Mouse (Mus musculus): ENCODE data around the gene Wdr4.
"Not testable (repeated sequence)": the region's sequence is repeated elsewhere in the genome, so short reads cannot be mapped to it uniquely, and the experiment has no call there.

Wdr4 gene

GRCm38 (mm10) chr17:31535871-31536629, 16.3 kb upstream of the Wdr4 start:
- DNase-seq (ENCODE audit: low spot score), result peak; percentile 59

- DNase-seq (ENCODE audit: low spot score), result no peak
Measured at GRCm38 (mm10) chr17:31535358-31535757, 15.6 kb upstream of the Wdr4 start.

GRCm38 (mm10) chr17:31532331-31532730, 12.6 kb upstream of the Wdr4 start:
- DNase-seq (ENCODE audit: low spot score), result not testable (repeated sequence)

- DNase-seq (ENCODE audit: low spot score), result no peak
Measured at GRCm38 (mm10) chr17:31531441-31532158, 11.8 kb upstream of the Wdr4 start.

- no peak for DNase-seq (ENCODE audit: low spot score)
Measured at GRCm38 (mm10) chr17:31529314-31529713, 9.5 kb upstream of the Wdr4 start.

- no peak for DNase-seq (ENCODE audit: low spot score)
Measured at GRCm38 (mm10) chr17:31525816-31526215, 6.0 kb upstream of the Wdr4 start.

GRCm38 (mm10) chr17:31525114-31525513, 5.3 kb upstream of the Wdr4 start:
- no peak for DNase-seq (ENCODE audit: low spot score)

- no peak for DNase-seq (ENCODE audit: low spot score)
Measured at GRCm38 (mm10) chr17:31521948-31522347, 2.2 kb upstream of the Wdr4 start.

- DNase-seq (ENCODE audit: low spot score), result no peak
Measured at GRCm38 (mm10) chr17:31520895-31521294, 1.1 kb upstream of the Wdr4 start.

- DNase-seq (ENCODE audit: low spot score), result no peak
Measured at GRCm38 (mm10) chr17:31519344-31519945, 335 bp downstream of the Wdr4 start.

GRCm38 (mm10) chr17:31514696-31515095, 5.1 kb downstream of the Wdr4 start:
- no peak for DNase-seq (ENCODE audit: low spot score)

- DNase-seq (ENCODE audit: low spot score), result no peak
Measured at GRCm38 (mm10) chr17:31512593-31512992, 7.2 kb downstream of the Wdr4 start.

GRCm38 (mm10) chr17:31511792-31512495, 7.8 kb downstream of the Wdr4 start:
- DNase-seq (ENCODE audit: low spot score), result peak; percentile 61

- DNase-seq (ENCODE audit: low spot score), result no peak
Measured at GRCm38 (mm10) chr17:31510944-31511343, 8.8 kb downstream of the Wdr4 start.

GRCm38 (mm10) chr17:31506282-31506681, 13.5 kb downstream of the Wdr4 start:
- DNase-seq (ENCODE audit: low spot score), result no peak

GRCm38 (mm10) chr17:31505013-31505412, 14.8 kb downstream of the Wdr4 start:
- DNase-seq (ENCODE audit: low spot score), result no peak

GRCm38 (mm10) chr17:31503936-31504335, 15.8 kb downstream of the Wdr4 start:
- no peak for DNase-seq (ENCODE audit: low spot score)

GRCm38 (mm10) chr17:31503337-31503736, 16.4 kb downstream of the Wdr4 start:
- no peak for DNase-seq (ENCODE audit: low spot score)

GRCm38 (mm10) chr17:31502261-31502927, 17.4 kb downstream of the Wdr4 start:
- DNase-seq (ENCODE audit: low spot score), result no peak

- no peak for DNase-seq (ENCODE audit: low spot score)
Measured at GRCm38 (mm10) chr17:31500908-31501307, 18.9 kb downstream of the Wdr4 start.

- no peak for DNase-seq (ENCODE audit: low spot score)
Measured at GRCm38 (mm10) chr17:31500416-31500815, 19.4 kb downstream of the Wdr4 start.

GRCm38 (mm10) chr17:31499725-31500124, 20.1 kb downstream of the Wdr4 start:
- no peak for DNase-seq (ENCODE audit: low spot score)
